ENCODE assay signal across 8 mouse cellular contexts in genomic region chr13:51651408-51652064, GRCm38 (mm10). TPM values are rescaled to one million over a fixed set of nuclear protein-coding genes. Genes with fewer than 3 reads are reported as not detected.
DNase-seq lines count a peak whose midpoint lies in the region; ATAC-seq and TF ChIP-seq lines count a peak whose summit lies in the region.

Gene Secisbp2 (plus strand): TSS chr13:51651697.

- peak; percentile 92 for ATAC-seq in activated CD4-positive, CD25-positive, alpha-beta regulatory T cell, adult 4 months
- ATAC-seq in megakaryocyte progenitor cell, adult 5-6 weeks (replicated peaks; ENCODE audit: poor library complexity), result peak; percentile 91

- H3K27ac ChIP-seq in cortical plate, adult 2 months (ENCODE audit: insufficient read depth, low read length), result peak within 1 kb of the TSS; percentile 90; the same call in 1 of the 2 replicates

- TF ChIP-seq POLR2A in cortical plate, adult 2 months (IDR thresholded peaks at IDR 0.05; ENCODE audit: extremely low read depth, insufficient read depth, low read length), result peak; percentile 60

- no peaks in the 10 kb centered on the region for H3K4me1 ChIP-seq in cortical plate, adult 2 months (ENCODE audit: control insufficient read depth, insufficient read depth, low read length)

- peak within 1 kb of the TSS; percentile 82 for H3K4me3 ChIP-seq in cortical plate, adult 2 months (ENCODE audit: insufficient read depth, low read length)

- TF ChIP-seq CTCF in cortical plate, adult 2 months (IDR thresholded peaks at IDR 0.05; ENCODE audit: extremely low read depth, insufficient read depth, low read length), result peak; percentile 55

- DNase-seq in gastrocnemius, postnatal 10 days, result peak; percentile 96
- DNase-seq in induced T-regulatory cell, adult 2 months (ENCODE audit: low read depth), result peak; percentile 96
- DNase-seq in left cerebral cortex, adult 9 months (ENCODE audit: low spot score in 2 of 2), result peak; percentile 74 to 92
- DNase-seq in right cerebral cortex, postnatal 14 days, result peak; percentile 94
- DNase-seq in urinary bladder, postnatal 36 days (ENCODE audit: low spot score in 2 of 2), result peak; percentile 92 to 93

RNA-seq across cellular contexts. Expression of gene Secisbp2, which starts in this region (rescaled TPM):
- polyA plus RNA-seq in activated CD4-positive, CD25-positive, alpha-beta regulatory T cell, adult 4 months (2017; shearing (Covaris generic)), result 10 to 100 TPM; 33.4 to 38.9 TPM
- 23.3 and 24.5 TPM in 2 replicates for polyA plus RNA-seq in cortical plate, adult 2 months (2012; rRNA removed)
- 10 to 100 TPM in 1 of 2 experiments, 1 to 10 TPM in 1; 9.8 to 14.0 TPM for total RNA-seq in gastrocnemius, postnatal 10 days (2021)
- 13.9 and 15.9 TPM in 2 replicates for total RNA-seq in megakaryocyte progenitor cell, adult 5-6 weeks (2015)
- total RNA-seq in megakaryocyte progenitor cell, adult 5-6 weeks (2017), result 24.6 and 25.0 TPM in 2 replicates

Comparison
In these comparisons a context has a peak if more than half of its experiments do, and no peak if none do; other contexts are left out.
1. Peak in every context shown above with its lines: DNase-seq, ATAC-seq, H3K4me3 ChIP-seq and H3K27ac ChIP-seq.